Mouse (Mus musculus) hindlimb bud, embryonic 11.5 days (tissue): Measurements from ENCODE around the gene Tgm2.
A peak's percentile ranks its signal among the peaks of the same experiment; 100 is the strongest.

ENCODE experiments used
- DNase-seq: peaks from one replicate; pipeline ENCODE4 v3.0.0-alpha.2; 2012; ENCODE audit warnings: low read depth, low spot score; ENCODE audit errors: extremely low spot score

The Tgm2 gene

GRCm38 (mm10) chr2:158141690-158142440 lies 4.4 kb downstream of the Tgm2 start:
- no peak for DNase-seq

GRCm38 (mm10) chr2:158141271-158141670 lies 5.0 kb downstream of the Tgm2 start:
- no peak for DNase-seq

GRCm38 (mm10) chr2:158140664-158141063 lies 5.6 kb downstream of the Tgm2 start:
- no peak for DNase-seq

GRCm38 (mm10) chr2:158139628-158140027 lies 6.6 kb downstream of the Tgm2 start:
- no peak for DNase-seq

GRCm38 (mm10) chr2:158138778-158139177 lies 7.5 kb downstream of the Tgm2 start:
- DNase-seq = no peak

GRCm38 (mm10) chr2:158137771-158138170 lies 8.5 kb downstream of the Tgm2 start:
- DNase-seq = no peak

GRCm38 (mm10) chr2:158136205-158136604 lies 10.0 kb downstream of the Tgm2 start:
- DNase-seq = no peak

- DNase-seq = no peak
Observed at GRCm38 (mm10) chr2:158133050-158133449, 13.2 kb downstream of the Tgm2 start.

- DNase-seq = no peak
Observed at GRCm38 (mm10) chr2:158132320-158132719, 13.9 kb downstream of the Tgm2 start.

- DNase-seq = no peak
Observed at GRCm38 (mm10) chr2:158131197-158131835, 14.9 kb downstream of the Tgm2 start.

- peak; percentile 22 for DNase-seq
Observed at GRCm38 (mm10) chr2:158130391-158130986, 15.7 kb downstream of the Tgm2 start.

GRCm38 (mm10) chr2:158129291-158130002 lies 16.8 kb downstream of the Tgm2 start:
- no peak for DNase-seq

GRCm38 (mm10) chr2:158128461-158129130 lies 17.6 kb downstream of the Tgm2 start:
- DNase-seq = no peak

- DNase-seq = no peak
Observed at GRCm38 (mm10) chr2:158127872-158128271, 18.4 kb downstream of the Tgm2 start.

GRCm38 (mm10) chr2:158127245-158127644 lies 19.0 kb downstream of the Tgm2 start:
- DNase-seq = no peak

- DNase-seq = no peak
Observed at GRCm38 (mm10) chr2:158122814-158123213, 23.4 kb downstream of the Tgm2 start.

GRCm38 (mm10) chr2:158121645-158122326 lies 24.4 kb downstream of the Tgm2 start:
- no peak for DNase-seq

- DNase-seq = no peak
Observed at GRCm38 (mm10) chr2:158120868-158121267, 25.4 kb downstream of the Tgm2 start.

- no peak for DNase-seq
Observed at GRCm38 (mm10) chr2:158120211-158120610, 26.0 kb downstream of the Tgm2 start.

GRCm38 (mm10) chr2:158119145-158119544 lies 27.1 kb downstream of the Tgm2 start:
- no peak for DNase-seq
